Mouse (Mus musculus) limb, embryonic 14.5 days (tissue): Measurements from ENCODE around the gene Gm14418. TPM values are rescaled to one million over a fixed set of nuclear protein-coding genes. Genes with fewer than 3 reads are reported as not detected.
A peak's percentile ranks its signal among the peaks of the same experiment; 100 is the strongest.
"Not testable (repeated sequence)": the region's sequence is repeated elsewhere in the genome, so short reads cannot be mapped to it uniquely, and the experiment has no call there.

Experiments used
- ATAC-seq: fragments of 200-750 bp; cut with Nextera tagmentation; 2 replicates; pipeline ENCODE4 v1.8.0; 2017; ENCODE audit warnings: low read depth, moderate number of reproducible peaks, moderate TSS enrichment; ENCODE audit not compliant: low FRiP score
- DNase-seq: peaks from one replicate; pipeline ENCODE4 v3.0.0-alpha.2; 2015; ENCODE audit warnings: low spot score
- H3K27ac ChIP-seq: fragments of 300-500 bp; sonication (generic); replicated peaks from 2 replicates; pipeline ENCODE4 v1.5.1; 2014; ENCODE audit warnings: low read depth, mild to moderate bottlenecking, low read length, moderate library complexity, mixed read lengths
- H3K27me3 ChIP-seq: fragments of 300-500 bp; sonication (generic); 2 replicates; pipeline ENCODE4 v1.6.1; 2014; ENCODE audit warnings: low read length, mixed read lengths; ENCODE audit not compliant: control insufficient read depth, insufficient read depth
- H3K36me3 ChIP-seq: fragments of 300-500 bp; sonication (generic); 2 replicates; pipeline ENCODE4 v1.6.1; 2014; ENCODE audit warnings: mild to moderate bottlenecking, low read length, moderate library complexity, mixed read lengths; ENCODE audit not compliant: control insufficient read depth, insufficient read depth
- H3K4me1 ChIP-seq: fragments of 300-500 bp; sonication (generic); 2 replicates; pipeline ENCODE4 v1.6.1; 2014; ENCODE audit warnings: antibody characterized with exemption, low read length, mixed read lengths; ENCODE audit not compliant: control insufficient read depth, insufficient read depth
- H3K4me2 ChIP-seq: fragments of 300-500 bp; sonication (generic); replicated peaks from 2 replicates; pipeline ENCODE4 v1.6.1; 2014; ENCODE audit warnings: low read depth, mild to moderate bottlenecking, low read length, moderate library complexity; ENCODE audit not compliant: severe bottlenecking
- H3K4me3 ChIP-seq: fragments of 300-500 bp; sonication (generic); replicated peaks from 2 replicates; pipeline ENCODE4 v1.5.1; 2014; ENCODE audit warnings: low read length
- H3K9ac ChIP-seq: fragments of 300-500 bp; sonication (generic); 2 replicates; pipeline ENCODE4 v1.6.1; 2014; ENCODE audit warnings: mild to moderate bottlenecking, low read depth, low read length, moderate library complexity; ENCODE audit not compliant: severe bottlenecking
- H3K9me3 ChIP-seq: fragments of 300-500 bp; sonication (generic); 2 replicates; pipeline ENCODE4 v1.6.1; 2016; ENCODE audit warnings: low read length; ENCODE audit not compliant: control insufficient read depth
- WGBS: fragments of 180-500 bp; shearing (Covaris S2); extraction: QIAGEN DNeasy Blood & Tissue Kit; methylation state at CpG from one replicate; pipeline ENCODE4 v1.1.7; 2014; 5-methylcytosine and 5-hydroxymethylcytosine counted together
- polyA plus RNA-seq, 2 experiments: library from polyadenylated mRNA; depleted of rRNA in 1 of 2; stranded (reverse) in 1 of 2; unstranded in 1 of 2; fragments of >200 nt; fragmentation: Nextera tagmentation in 1 of 2; extraction: Ambion mirVana in 1 of 2; gene quantifications; 2 replicates each; pipeline versions ENCODE4 v1.2.1 to v1.2.3; 2012 to 2014

Gm14418 gene
- polyA plus RNA-seq (2012; rRNA removed), result 3.2 and 5.7 TPM in 2 replicates
- polyA plus RNA-seq (2014; fragmentation: Nextera tagmentation; extraction: Ambion mirVana), result 7.4 and 11.4 TPM in 2 replicates

GRCm38 (mm10) chr2:177398096-177398495 is at the start of gene Gm14418:
Gm14418 (minus strand) TSS chr2:177398320.
- 53% methylated on average over 5 of the region's 6 CpGs for WGBS
- H3K4me2 ChIP-seq, H3K27ac ChIP-seq, H3K9me3 ChIP-seq, ATAC-seq, H3K27me3 ChIP-seq, H3K4me1 ChIP-seq, H3K9ac ChIP-seq, H3K36me3 ChIP-seq, DNase-seq: not testable (repeated sequence)
- peak within 1 kb of the TSS; percentile 19; the same call in 1 of the 2 replicates for H3K4me3 ChIP-seq

Other genes with a start within 250 kb of the Gm14418 start
- 16.5 and 26.0 TPM in 2 replicates for gene Gm14410, start 191.9 kb downstream of the Gm14418 start, polyA plus RNA-seq (2012; rRNA removed)
- 31.3 and 32.1 TPM in 2 replicates for gene Gm14410, start 191.9 kb downstream of the Gm14418 start, polyA plus RNA-seq (2014; fragmentation: Nextera tagmentation; extraction: Ambion mirVana)
- gene Gm14409, start 131.3 kb downstream of the Gm14418 start, polyA plus RNA-seq (2012; rRNA removed), result not detected in 2 replicates
- gene Gm14409, start 131.3 kb downstream of the Gm14418 start, polyA plus RNA-seq (2014; fragmentation: Nextera tagmentation; extraction: Ambion mirVana), result not detected in 2 replicates
- 0.35 and 0.57 TPM in 2 replicates for gene Gm14412, start 74.0 kb downstream of the Gm14418 start, polyA plus RNA-seq (2012; rRNA removed)
- gene Gm14412, start 74.0 kb downstream of the Gm14418 start, polyA plus RNA-seq (2014; fragmentation: Nextera tagmentation; extraction: Ambion mirVana), result 0.28 and 0.46 TPM in 2 replicates
- 13.0 and 17.6 TPM in 2 replicates for gene Zfp970, start 66.4 kb upstream of the Gm14418 start, polyA plus RNA-seq (2012; rRNA removed)
- gene Zfp970, start 66.4 kb upstream of the Gm14418 start, polyA plus RNA-seq (2014; fragmentation: Nextera tagmentation; extraction: Ambion mirVana), result 12.8 and 14.5 TPM in 2 replicates
- gene Gm14403, start 99.9 kb upstream of the Gm14418 start, polyA plus RNA-seq (2012; rRNA removed), result 2.3 and 4.8 TPM in 2 replicates
- gene Gm14403, start 99.9 kb upstream of the Gm14418 start, polyA plus RNA-seq (2014; fragmentation: Nextera tagmentation; extraction: Ambion mirVana), result 5.1 and 5.2 TPM in 2 replicates
- not detected in 2 replicates for gene Gm14406, start 179.9 kb upstream of the Gm14418 start, polyA plus RNA-seq (2012; rRNA removed)
- not detected in 2 replicates for gene Gm14406, start 179.9 kb upstream of the Gm14418 start, polyA plus RNA-seq (2014; fragmentation: Nextera tagmentation; extraction: Ambion mirVana)